Mouse (Mus musculus) kidney, postnatal 25 days (tissue): ENCODE measurements at regions not wholly inside any gene's neighbourhood (a gene's known extent, or its start where the extent isn't known, plus 50 kb on each side); places are given as distances from the start of the nearest gene placed in this dataset.
A peak's percentile ranks its signal among the peaks of the same experiment; 100 is the strongest.
"Not testable (repeated sequence)": the region's sequence is repeated elsewhere in the genome, so short reads cannot be mapped to it uniquely, and the experiment has no call there.

Source experiments
- DNase-seq, 2 experiments: peaks; one replicate each; pipeline ENCODE4 v3.0.0; 2021; ENCODE audit warnings: mixed read lengths in 2 of 2

GRCm38 (mm10) chr17:4813666-4814065, 180.5 kb upstream of the Arid1b start:
- no peak for DNase-seq

- DNase-seq: no peak
Measured at GRCm38 (mm10) chr17:4825221-4825895, 168.8 kb upstream of the Arid1b start.

- DNase-seq: peak; percentile 36 to 62
Measured at GRCm38 (mm10) chr17:4834065-4834464, 160.1 kb upstream of the Arid1b start.

- DNase-seq: no peak
Measured at GRCm38 (mm10) chr17:4834571-4834970, 159.6 kb upstream of the Arid1b start.

GRCm38 (mm10) chr17:4835065-4835705, 158.9 kb upstream of the Arid1b start:
- DNase-seq: no peak

- no peak for DNase-seq
Measured at GRCm38 (mm10) chr17:4840123-4840522, 154.0 kb upstream of the Arid1b start.

GRCm38 (mm10) chr17:4858304-4858703, 135.8 kb upstream of the Arid1b start:
- no peak for DNase-seq

GRCm38 (mm10) chr17:4864901-4865300, 129.2 kb upstream of the Arid1b start:
- no peak for DNase-seq

GRCm38 (mm10) chr17:4865621-4866020, 128.5 kb upstream of the Arid1b start:
- peak in 1 of 2 experiments; percentile 24 for DNase-seq

GRCm38 (mm10) chr17:4866026-4866896, 127.9 kb upstream of the Arid1b start:
- DNase-seq: no peak

GRCm38 (mm10) chr17:4867083-4867482, 127.0 kb upstream of the Arid1b start:
- no peak for DNase-seq

GRCm38 (mm10) chr17:4867754-4868445, 126.2 kb upstream of the Arid1b start:
- DNase-seq: peak; percentile 35 to 53

GRCm38 (mm10) chr17:4868446-4868825, 125.7 kb upstream of the Arid1b start:
- DNase-seq: no peak

- no peak for DNase-seq
Measured at GRCm38 (mm10) chr17:4868861-4869260, 125.3 kb upstream of the Arid1b start.

- DNase-seq: no peak
Measured at GRCm38 (mm10) chr17:4871267-4871666, 122.9 kb upstream of the Arid1b start.

GRCm38 (mm10) chr17:4874459-4874858, 119.7 kb upstream of the Arid1b start:
- DNase-seq: no peak

- DNase-seq: no peak
Measured at GRCm38 (mm10) chr17:4875086-4876046, 118.8 kb upstream of the Arid1b start.

GRCm38 (mm10) chr17:4876431-4876830, 117.7 kb upstream of the Arid1b start:
- DNase-seq: no peak

- DNase-seq: no peak
Measured at GRCm38 (mm10) chr17:4881473-4881872, 112.7 kb upstream of the Arid1b start.

GRCm38 (mm10) chr17:4884083-4884482, 110.0 kb upstream of the Arid1b start:
- DNase-seq: no peak

- DNase-seq: peak in 1 of 2 experiments; percentile 34
Measured at GRCm38 (mm10) chr17:4884761-4885160, 109.4 kb upstream of the Arid1b start.

- DNase-seq: not testable (repeated sequence)
Measured at GRCm38 (mm10) chr17:4887331-4887730, 106.8 kb upstream of the Arid1b start.
